Mouse (Mus musculus): Measurements from ENCODE around the gene Emc10.

DNA sequence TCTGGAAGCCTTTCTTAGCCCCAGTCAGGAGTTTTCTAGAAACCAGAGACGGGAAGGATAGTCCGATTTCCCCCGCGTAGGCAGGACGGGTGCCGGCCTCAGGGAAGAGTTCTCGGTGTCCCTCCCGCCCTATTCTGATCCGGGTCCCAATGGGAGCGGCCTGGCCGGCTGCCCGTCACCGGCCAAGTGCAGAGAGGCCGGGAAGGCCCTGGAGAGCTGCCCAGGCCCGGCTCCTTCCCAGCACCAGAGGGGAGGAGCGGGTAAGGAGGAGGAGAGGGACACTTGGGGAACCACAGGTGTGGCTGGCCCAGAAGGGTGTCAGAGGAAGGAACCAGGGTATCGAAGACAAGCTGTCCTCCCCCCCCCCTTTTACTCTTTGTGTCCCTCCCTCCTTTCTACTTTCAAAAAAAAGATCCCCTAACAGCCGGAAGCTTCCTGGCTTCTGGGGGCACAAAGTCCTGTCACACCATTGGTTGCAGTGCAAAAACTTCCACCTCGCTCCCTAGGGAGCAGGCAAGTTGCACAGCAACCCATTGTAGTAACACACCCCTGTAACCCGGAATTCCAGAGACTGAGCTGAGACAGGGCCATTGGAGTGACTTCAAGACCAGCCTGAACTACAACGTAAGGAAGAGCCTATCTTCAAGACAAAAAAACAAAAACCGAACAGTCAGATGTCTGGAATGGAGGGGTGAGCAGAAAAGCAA lies 28.9 kb upstream of the Emc10 start:
- TF ChIP-seq CTCF (IDR thresholded peaks at IDR 0.05; ENCODE audit: borderline replicate concordance, insufficient read depth, low read length), result no peak
- no peak for TF ChIP-seq POLR2A (IDR thresholded peaks at IDR 0.05; ENCODE audit: low read depth, low read length)

All from embryonic fibroblast, embryonic 13.5 days (primary cell).